Mouse (Mus musculus) heart, postnatal 0 days (tissue): ENCODE data around the gene Vps41.

Source experiments
- CTCF ChIP-seq: IDR thresholded peaks from 2 replicates; pipeline ENCODE4 v1.5.1; 2016; ENCODE audit warnings: antibody characterized with exemption, control low read depth, low read depth
- EP300 ChIP-seq: IDR thresholded peaks from 2 replicates; pipeline ENCODE4 v1.6.1; 2016; ENCODE audit warnings: antibody characterized with exemption, low read depth

- no peak for TF ChIP-seq CTCF
- no peak for TF ChIP-seq EP300
Observed at GRCm38 (mm10) chr13:18839231-18839630, 122.1 kb downstream of the Vps41 start.
